Mouse (Mus musculus) cerebellum, adult 2 months (tissue): ENCODE data around the gene Msh5. TPM values are rescaled to one million over a fixed set of nuclear protein-coding genes. Genes with fewer than 3 reads are reported as not detected.

Experiments
- DNase-seq, 2 experiments: peaks; one replicate each; pipeline ENCODE4 v3.0.0; 2021
- H3K27ac ChIP-seq: fragments of 200-500 bp; 2 replicates; pipeline ENCODE4 v1.5.1; 2012; ENCODE audit warnings: low read length, control low read depth, inconsistent platforms; ENCODE audit not compliant: insufficient read depth
- H3K27me3 ChIP-seq: fragments of 200-500 bp; 2 replicates; pipeline ENCODE4 v1.6.1; 2012; ENCODE audit warnings: inconsistent platforms, mild to moderate bottlenecking, low read length, moderate library complexity; ENCODE audit not compliant: control insufficient read depth, insufficient read depth
- H3K4me1 ChIP-seq: fragments of 200-500 bp; 2 replicates; pipeline ENCODE4 v1.6.1; 2011; ENCODE audit warnings: low read length; ENCODE audit not compliant: control insufficient read depth, insufficient read depth
- H3K4me3 ChIP-seq: fragments of 200-500 bp; replicated peaks from 2 replicates; pipeline ENCODE3; 2011; ENCODE audit warnings: mild to moderate bottlenecking, low read depth, low read length, control low read depth; ENCODE audit not compliant: insufficient read depth
- CTCF ChIP-seq: fragments of 200-500 bp; IDR thresholded peaks from 2 replicates; pipeline ENCODE4 v1.5.1; 2011; ENCODE audit warnings: low read depth, mild to moderate bottlenecking, control low read depth, low read length, moderate library complexity, borderline replicate concordance; ENCODE audit not compliant: insufficient read depth
- POLR2A ChIP-seq: fragments of 200-500 bp; IDR thresholded peaks from 2 replicates; pipeline ENCODE4 v1.6.1; 2011; ENCODE audit warnings: low read length, control low read depth, borderline replicate concordance; ENCODE audit not compliant: insufficient read depth
- WGBS: fragments of 180-500 bp; shearing (Covaris S2); methylation state at CpG from one replicate; pipeline ENCODE4 v1.1.7; 2018; 5-methylcytosine and 5-hydroxymethylcytosine counted together
- polyA plus RNA-seq: library from polyadenylated mRNA; depleted of rRNA; stranded (reverse); fragments of >200 nt; gene quantifications from 2 replicates; pipeline ENCODE4 v1.2.3, GENCODE M21; 2012

Gene Msh5
- polyA plus RNA-seq, 1 experiment = 5.5 TPM

- Histone ChIP-seq H3K27ac (peak within 1 kb of the TSS; percentile 19; the same call in 1 of the 2 replicates), H3K4me1 (peaks cover 45% of the 10 kb centered on the region), H3K27me3 (no peaks in the 10 kb centered on the region), H3K4me3 (peak within 1 kb of the TSS; percentile 51)
- no peak for DNase-seq
- WGBS = 54% methylated on average over 10 of the region's 10 CpGs
- TF ChIP-seq CTCF = no peak
- TF ChIP-seq POLR2A = no peak
These were observed 30.1 kb upstream of the Msh5 start, which contains the start of gene Ly6g6e for GRCm38 (mm10) chr17:35076507-35077176. Gene Ly6g6e (plus strand): TSS chr17:35076902.

DNA sequence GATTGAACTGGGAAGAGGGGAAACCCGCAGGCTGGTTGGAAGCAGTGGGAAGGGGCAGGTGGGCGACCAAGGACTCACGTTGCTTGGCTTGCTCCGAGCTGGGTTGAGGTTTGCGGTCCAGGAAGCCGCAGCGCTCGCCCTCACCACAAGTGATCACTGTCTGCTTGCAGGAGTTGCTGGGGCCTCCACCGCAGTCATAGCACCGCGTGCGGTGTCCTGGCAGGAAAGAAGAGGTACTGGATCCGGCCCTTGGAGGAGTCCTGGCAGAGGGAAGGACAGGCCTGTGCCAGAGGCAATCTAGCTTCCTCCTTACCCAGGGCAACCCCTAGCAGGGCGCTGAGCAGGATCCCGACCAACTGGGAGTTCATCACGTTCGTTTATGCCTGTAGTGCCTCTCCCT, 27.6 kb upstream of the Msh5 start:
- Histone ChIP-seq H3K4me1 (peaks cover 52% of the 10 kb centered on the region), H3K27me3 (no peaks in the 10 kb centered on the region), H3K27ac (peak overlapping the region; percentile 73), H3K4me3 (peak overlapping the region; percentile 5)
- peak; percentile 89 to 92 for DNase-seq
- 9% methylated on average over 17 of the region's 17 CpGs for WGBS
- TF ChIP-seq POLR2A = peak; percentile 39; the same call in 1 of the 2 replicates
- TF ChIP-seq CTCF = no peak

- peak; percentile 46 to 49 for DNase-seq
- Histone ChIP-seq H3K27me3 (no peaks in the 10 kb centered on the region), H3K4me3 (no peak overlapping the region), H3K4me1 (peaks cover 43% of the 10 kb centered on the region), H3K27ac (peak overlapping the region; percentile 98)
- TF ChIP-seq POLR2A (no peak), CTCF (no peak)
- 41% methylated on average over 9 of the region's 9 CpGs for WGBS
These were observed 24.9 kb upstream of the Msh5 start for GRCm38 (mm10) chr17:35071454-35071853.

DNA sequence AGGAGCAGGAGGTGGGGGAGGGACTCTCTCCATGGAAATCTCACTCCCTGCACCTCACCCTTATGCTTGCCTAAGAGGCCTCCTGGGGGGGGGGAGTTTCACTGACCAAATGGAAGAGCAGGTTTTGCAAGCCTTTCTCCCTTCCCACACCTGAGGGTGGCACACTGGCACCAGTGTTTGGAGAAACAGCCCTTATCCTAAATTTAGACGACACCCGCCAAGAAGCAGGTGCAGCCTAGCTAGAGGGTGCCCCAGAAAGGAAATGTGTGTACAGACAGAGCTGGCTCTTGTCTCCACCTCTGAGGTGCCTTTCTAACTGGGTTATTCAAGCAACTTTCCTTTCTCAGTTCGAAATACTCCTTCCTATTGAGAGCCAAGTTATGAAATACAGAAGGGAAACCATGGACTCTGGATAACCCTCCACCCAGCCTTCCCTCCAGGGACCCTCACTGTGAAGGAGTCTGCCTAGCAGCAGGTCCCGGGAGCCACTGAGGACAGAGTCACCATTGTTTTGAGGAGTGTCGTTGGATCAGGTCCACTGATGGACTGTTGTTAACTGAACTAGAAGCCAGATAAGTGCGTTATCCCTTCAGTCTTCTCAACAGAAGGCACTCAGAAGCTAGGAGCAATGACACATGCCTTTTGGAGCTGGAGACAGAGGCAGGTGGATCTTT, 24.1 kb upstream of the Msh5 start:
- WGBS = 5% methylated on average over 6 of the region's 6 CpGs
- H3K27ac ChIP-seq = peak overlapping the region; percentile 97
- H3K4me1 ChIP-seq = peaks cover 43% of the 10 kb centered on the region
- peak overlapping the region; percentile 16 for H3K4me3 ChIP-seq
- TF ChIP-seq CTCF = peak; percentile 78
- TF ChIP-seq POLR2A = no peak; the same call in 1 of the 2 replicates
- no peaks in the 10 kb centered on the region for H3K27me3 ChIP-seq
- peak; percentile 87 to 97 for DNase-seq

DNA sequence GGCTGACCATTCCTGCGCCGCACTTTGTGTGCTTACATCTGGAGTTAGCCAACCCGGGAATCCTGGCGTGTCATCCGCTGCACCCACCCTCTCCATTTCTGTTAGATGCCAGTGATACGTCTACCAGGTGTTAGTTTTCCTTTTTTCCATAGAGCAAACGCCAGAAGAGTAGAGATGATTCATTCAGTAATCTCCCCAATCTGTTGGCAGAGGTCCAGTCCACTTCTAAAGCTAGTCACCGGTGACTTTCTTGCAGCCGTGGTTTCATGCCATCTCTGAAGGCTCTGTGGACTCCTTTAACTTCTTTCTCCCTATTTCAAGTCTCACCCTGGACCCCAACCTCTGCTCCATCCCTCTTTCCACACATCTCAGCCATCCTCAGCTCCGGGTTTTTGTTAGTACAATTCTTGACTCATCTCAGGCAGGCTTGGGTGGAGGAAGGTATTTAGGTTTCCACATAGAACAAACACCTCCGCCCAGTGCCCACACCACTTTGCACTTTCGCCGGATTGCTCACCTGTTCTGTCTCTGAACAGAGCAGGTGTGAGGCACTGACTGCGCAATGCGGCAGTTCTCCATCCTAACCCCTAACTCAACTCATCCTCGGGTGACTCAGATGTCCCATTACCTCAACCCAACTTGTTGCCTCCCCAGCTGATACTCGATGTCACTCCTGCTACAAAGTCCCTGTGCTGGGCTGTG, 21.8 kb upstream of the Msh5 start:
- DNase-seq = peak; percentile 43 to 63
- no peaks in the 10 kb centered on the region for H3K27me3 ChIP-seq
- H3K4me1 ChIP-seq = peaks cover 50% of the 10 kb centered on the region
- H3K27ac ChIP-seq = peak overlapping the region; percentile 86; the same call in 1 of the 2 replicates
- TF ChIP-seq POLR2A = no peak
- no peak for TF ChIP-seq CTCF
- H3K4me3 ChIP-seq = no peak overlapping the region
- 62% methylated on average over 17 of the region's 17 CpGs for WGBS

DNA sequence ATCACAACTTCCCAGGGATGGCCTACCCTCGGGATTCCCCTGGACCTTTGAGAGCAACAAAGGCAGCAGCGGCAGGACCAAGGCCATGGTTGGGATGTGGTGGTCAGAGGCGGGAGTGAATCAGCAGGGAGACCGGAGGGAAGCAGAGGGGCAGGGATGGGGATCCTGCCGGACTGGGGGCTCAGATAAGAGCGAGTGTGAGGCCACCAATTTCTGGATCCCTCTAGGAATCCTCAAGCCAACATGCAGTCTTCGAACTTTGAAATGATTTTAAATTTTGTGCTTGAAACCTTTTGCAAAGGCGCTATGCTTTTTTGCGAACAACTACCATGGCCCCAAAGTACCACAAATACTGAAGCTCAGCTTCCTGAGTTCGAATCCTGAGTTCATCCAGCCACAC, 19.5 kb upstream of the Msh5 start, which contains the start of gene Mpig6b:
Mpig6b (minus strand) TSS at position 101 of the 400 bp plus-strand sequence.
- Histone ChIP-seq H3K4me1 (peaks cover 41% of the 10 kb centered on the region), H3K27ac (peak within 1 kb of the TSS; percentile 17; the same call in 1 of the 2 replicates), H3K4me3 (peak within 1 kb of the TSS; percentile 45), H3K27me3 (no peaks in the 10 kb centered on the region)
- WGBS = 76% methylated on average over 10 of the region's 10 CpGs
- DNase-seq = peak in 1 of 2 experiments; percentile 22
- TF ChIP-seq CTCF (no peak), POLR2A (no peak)
